Mouse (Mus musculus): ENCODE data around the gene Tjp2. TPM values are rescaled to one million over a fixed set of nuclear protein-coding genes. Genes with fewer than 3 reads are reported as not detected.
"Not testable (repeated sequence)": the region's sequence is repeated elsewhere in the genome, so short reads cannot be mapped to it uniquely, and the experiment has no call there.

The Tjp2 gene
- total RNA-seq, 2 experiments from 2014 or later, result 13.3 to 15.3 TPM

DNA sequence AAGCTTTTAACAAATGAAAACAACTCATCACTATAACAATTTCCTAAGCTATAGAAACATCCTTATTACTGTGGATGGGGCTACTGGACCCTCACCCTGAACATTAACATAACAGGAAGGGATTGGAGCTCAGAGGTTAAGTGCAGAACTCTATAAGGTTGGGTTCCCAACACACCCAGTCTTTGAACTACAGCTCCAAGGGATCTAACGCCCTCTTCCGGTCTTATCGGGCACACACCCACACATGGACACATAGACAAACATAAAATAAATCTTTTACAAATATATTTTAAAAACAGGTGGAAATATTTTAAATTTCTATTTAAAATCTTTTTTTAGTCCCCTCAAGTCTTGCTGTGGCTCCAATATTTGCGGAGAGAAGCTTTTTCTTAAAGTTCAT lies 3.4 kb downstream of the Tjp2 start:
- no peak for DNase-seq

DNA sequence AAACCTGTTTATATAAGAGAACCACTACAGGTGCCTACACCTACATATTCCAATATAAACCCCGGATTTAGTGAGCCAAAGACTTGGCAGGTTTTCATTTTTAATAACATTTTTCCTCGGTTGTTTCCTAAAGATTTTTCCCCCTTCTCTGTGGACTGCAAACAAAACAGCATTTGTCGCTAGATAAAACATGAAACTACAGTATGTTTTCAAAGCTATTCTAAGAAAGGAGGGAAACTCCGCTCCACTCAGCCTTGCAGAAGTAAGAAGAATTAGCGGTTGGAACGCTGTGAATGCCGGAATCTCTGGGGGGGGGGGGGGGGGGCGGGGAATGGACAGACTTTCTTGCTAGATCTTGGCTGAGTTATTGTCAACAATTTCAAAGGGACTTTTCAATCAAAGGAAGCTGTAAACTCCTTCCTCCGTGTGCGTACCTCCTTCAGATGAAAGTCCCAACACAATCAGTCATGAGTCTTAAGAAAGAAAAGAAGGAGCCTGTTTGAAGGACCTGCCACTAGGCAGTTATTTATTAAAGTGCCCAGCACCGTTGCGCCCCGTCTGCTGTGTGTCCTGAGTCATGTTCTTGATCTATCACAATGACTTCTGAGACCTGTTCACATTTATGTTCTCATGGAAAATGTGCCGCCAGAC lies 3.9 kb downstream of the Tjp2 start:
- DNase-seq, result peak in 1 of 2 experiments; percentile 22

DNA sequence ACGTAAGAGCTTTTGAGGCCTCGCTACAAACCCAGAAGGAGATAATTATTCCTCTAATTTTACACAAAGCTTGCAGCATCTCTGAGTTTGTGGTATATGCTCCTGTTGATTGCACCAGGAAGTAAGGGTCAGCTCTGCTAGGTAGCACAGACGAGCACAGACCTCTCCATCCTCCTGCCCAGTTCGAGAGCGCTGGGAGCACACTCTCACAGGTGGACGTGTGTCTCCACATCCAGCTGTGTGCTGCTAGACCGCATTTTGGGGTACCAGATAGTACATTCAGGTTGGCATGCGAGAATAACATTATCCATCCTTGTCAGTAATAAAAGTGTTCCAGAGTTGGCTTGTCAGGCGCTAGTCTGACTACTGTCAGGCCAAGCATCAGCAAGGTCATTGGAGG lies 5.8 kb downstream of the Tjp2 start:
- DNase-seq, result no peak

DNA sequence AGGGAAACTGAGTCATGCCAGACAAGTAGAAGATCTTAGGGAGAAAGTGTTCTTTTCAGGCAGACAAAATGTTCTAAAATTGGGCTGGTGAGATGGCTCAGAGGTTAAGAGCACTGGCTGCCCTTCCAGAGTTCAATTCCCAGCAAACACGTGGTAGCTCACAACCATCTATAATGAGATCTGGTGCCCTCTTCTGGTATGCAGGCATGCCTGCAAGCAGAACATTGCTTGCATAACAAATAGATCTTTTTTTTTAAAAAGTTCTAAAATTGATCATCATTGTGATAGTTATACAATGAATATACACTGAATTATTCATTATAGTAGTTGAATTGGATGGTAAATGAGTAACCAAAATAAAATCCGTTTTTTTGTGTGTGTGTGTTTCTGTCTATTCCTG lies 6.5 kb downstream of the Tjp2 start:
- DNase-seq, result no peak

DNA sequence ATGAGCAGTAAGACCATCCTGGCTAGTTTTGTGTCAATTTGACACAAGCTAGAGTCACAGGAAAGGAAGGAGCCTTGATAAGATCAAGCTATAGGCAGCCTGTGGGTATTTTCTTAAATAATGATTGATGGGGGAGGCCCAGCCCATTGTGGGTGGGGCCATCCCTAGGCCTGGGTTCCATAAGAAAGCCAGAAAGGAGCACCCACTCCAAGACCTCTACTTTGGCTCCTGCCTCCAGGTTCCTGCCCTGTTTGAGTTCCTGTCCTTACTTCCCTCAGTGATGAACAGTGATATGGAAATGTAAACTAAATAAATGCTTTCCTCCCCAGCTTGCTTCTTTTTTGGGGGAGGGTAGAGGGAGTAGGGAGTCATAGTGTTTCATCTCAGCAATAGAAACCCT lies 7.0 kb downstream of the Tjp2 start:
- DNase-seq, result no peak

DNA sequence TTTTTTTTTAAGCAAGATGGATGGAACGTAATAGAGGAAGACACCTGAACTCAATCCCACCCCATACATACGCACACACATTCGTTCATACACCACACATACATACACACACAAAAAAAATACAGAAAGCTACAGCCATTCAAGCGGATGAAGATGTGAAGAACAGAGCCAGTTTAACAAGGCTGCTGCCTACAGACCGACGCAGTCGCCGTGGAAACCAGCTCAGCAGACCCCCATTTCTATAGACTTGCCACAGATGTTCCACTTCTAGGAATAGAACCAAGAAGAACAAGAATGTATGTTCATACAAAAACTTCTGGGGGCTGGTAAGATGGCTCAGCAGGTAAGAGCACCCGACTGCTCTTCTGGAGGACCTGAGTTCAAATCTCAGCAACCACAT lies 8.1 kb downstream of the Tjp2 start:
- no peak for DNase-seq

DNA sequence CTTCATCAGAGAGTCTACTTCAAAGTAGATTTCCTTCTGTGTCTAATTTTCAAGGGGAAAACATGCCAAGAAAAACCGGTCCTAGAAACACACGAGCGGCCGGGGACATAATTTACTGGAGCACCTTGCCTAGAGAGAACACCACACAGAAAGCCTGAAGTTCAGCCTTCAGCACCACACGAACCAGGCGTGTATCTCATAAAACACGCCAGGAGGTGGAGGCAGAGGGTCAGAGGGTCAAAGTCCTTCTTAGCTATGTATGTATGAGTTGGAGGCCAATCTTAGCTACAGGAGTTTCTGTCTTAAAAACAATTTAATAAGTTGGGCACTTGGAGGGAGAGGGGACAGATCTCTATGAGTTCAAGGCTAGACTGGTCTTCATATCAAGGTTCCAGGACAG lies 9.9 kb downstream of the Tjp2 start:
- DNase-seq, result no peak

DNA sequence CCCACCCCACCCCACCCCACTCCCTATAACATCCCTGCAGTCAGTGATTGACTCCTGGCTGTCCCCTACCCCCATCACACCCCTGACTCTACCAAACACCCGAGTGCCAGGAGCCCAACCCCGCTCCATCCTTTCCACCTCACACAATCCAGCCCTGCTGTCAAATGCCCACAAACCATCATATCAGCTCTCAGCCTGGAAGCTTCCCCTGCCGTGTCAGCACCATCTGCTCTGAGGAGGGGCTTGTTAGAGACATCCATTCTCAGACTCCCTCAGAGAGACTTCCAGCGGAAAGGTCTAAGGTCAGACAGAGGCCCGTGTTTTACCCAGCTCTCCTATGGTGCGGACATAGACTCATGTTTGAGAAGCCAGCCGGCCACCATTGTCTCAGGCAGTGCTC lies 11.5 kb downstream of the Tjp2 start:
- no peak for DNase-seq

DNA sequence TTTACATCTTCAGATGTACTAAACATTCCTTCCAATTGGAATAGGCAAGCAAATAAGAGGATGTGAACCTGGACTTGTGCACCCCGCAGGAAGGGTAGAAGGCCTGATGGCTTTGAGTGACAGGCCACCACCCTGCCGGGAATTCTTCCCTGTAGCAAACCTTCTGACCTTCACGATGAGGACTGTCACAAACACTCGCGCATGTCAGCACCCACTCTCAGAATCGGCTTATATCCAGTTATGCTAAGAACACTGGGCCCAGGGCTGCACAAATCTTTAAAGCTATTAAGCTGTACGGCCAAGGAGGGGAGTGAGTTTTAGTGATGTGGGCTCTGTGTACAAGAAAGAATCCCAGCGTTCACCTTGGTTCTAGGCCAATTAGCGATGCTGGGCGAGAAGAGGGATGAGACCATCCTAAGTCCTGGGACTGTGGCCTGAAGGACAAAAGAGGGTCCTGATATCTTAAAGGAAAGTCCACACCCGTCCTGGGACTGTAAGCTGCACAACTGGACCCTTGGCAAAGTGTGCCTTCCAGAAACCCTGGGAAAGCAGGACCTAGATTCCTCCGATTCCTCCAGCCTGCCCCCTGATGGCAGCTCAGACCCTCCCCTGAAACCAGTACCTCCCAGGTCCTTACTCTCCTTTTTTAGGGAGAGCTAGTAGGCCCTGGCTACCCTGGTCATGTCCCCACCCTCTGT lies 12.1 kb downstream of the Tjp2 start:
- peak; percentile 51 to 55 for DNase-seq

DNA sequence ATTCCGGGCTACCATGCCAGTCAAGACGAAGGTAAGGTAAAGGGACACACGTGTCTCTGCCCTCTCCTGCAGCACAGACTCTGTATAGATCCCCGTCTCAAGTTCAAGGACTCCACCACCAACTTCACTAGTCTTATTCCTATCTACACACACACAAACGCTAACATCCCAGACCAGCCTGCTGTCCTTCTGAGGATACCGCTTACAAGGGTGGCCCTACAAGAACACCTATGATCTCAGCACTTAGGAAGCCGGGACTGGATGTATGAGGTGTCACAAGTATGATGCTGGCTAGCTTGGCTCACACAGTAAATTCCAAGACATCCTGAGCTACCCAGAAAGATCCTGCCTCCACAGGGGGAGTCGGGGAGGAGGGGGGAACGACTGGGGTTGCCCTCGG lies 13.7 kb downstream of the Tjp2 start:
- DNase-seq, result no peak

DNA sequence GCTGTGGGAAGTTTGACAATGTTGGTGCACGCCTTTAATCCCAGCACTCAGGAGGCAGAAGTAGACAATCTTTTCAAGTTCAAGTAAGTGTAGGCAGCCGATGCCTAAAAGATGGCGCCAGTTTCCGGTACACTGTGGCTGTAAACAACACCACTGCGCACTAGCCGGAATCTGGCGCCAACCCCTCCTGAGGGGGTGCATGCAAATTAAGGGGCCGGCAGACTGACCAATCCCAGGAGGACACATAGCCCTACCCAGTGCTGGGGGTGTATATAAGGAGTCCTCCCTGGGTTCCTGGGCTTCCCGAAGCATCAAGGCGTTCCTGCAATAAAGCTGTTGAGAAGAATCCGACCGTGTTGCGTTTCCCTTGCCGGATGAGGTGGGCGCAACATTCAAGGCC lies 15.3 kb downstream of the Tjp2 start:
- no peak for DNase-seq

DNA sequence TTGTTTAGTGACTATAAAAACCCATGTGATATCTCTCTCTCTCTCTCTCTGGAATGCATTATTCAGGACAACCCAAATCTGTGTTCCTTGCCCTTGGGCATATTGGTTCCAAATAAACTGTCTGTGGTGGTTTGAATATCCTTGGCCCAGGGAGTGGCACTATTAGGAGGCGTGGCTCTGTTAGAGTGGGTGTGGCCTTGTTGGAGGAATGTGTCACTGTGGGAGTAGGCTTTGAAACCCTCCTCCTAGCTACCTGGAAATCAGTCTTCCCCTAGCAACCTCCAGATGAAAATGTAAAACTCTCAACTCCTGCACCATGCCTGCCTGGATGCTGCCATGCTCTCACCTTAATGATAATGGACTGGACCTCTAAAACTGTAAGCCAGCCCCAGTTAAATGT lies 16.9 kb downstream of the Tjp2 start:
- no peak for DNase-seq

DNA sequence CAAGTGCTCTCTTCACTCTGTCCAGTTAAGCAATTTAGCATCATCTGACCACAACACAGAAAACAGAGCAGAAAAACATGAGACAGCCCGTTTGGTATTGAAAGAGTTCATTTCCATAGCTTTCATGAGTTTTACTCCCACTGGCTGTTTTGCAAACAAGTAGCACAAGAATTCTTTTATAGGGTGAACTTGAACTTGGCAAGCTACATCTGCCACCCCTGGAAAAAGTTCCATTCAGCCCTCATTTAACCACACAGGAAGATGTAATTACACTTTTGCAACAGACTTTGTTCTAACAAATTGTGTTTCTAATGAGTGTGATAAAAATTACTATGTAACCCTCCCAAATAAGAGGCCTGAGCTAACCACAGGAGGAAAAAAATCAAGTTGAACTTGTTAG lies 19.8 kb downstream of the Tjp2 start:
- DNase-seq, result no peak

DNA sequence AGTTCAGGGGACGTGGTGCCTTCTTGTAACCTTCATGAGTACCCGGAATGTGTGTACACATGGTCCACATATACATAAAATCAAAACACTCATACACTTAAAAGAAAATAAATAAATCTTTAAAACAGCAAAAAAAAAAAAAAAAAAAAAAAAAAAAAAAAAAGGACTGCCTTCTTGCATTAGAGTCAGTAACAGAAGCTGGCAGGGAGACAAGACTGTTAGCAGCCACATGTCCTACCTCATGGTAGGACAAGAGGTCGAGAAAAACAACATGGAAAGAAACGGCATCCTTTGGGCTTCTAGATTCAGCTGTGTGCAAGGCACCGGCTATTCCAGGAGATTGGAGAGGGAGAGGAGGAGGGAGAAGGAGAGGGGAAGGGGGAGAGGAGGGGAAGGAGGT lies 23.0 kb downstream of the Tjp2 start:
- DNase-seq, result no peak

DNA sequence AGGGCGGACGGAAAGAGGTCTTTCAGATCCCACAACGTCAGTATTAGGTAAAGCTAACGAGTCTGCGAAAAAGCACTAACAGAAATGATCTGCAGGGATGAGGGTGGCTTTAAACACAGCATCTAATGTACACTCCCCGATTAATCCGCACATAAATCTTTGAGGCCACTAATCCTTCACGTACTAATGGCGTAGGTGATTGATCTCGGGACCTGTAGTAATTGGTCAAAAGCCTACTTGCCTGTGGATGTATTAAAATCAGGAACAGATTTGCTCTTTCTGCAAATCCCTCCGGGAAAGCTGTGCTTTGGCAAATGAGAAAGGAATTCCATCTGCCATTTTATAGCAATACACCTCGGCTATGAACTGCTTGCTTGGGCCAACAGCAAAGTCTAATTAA lies 24.3 kb downstream of the Tjp2 start:
- no peak for DNase-seq

DNA sequence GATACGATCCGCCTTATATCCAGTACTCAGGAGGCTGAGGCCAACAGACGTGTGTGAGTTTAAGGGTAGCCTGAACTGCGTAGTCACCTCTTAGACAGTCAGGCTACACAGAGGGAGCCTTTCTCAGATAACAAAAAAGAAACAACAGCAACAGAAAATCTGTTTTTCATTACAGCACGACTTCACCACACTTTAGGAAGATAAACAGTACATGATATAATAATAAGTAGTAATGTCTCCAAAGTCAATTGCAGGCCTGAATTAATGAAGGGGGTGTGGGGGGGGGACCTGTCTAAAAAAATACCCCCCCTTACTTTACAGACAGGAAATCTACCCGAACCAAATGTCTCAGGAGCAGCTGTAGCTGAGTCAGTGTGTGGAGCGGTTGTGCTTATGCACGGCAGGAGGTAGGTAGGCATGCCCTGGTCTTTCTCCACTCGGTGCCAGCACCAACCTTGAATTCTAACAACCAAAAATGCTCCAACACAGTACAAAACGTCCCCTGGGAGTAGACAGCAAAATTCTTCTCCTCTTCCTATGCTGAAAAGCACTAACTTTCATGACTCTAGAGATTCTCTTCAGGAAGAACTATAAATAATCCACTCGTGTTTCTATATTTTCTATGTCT lies 26.0 kb downstream of the Tjp2 start:
- no peak for DNase-seq

DNA sequence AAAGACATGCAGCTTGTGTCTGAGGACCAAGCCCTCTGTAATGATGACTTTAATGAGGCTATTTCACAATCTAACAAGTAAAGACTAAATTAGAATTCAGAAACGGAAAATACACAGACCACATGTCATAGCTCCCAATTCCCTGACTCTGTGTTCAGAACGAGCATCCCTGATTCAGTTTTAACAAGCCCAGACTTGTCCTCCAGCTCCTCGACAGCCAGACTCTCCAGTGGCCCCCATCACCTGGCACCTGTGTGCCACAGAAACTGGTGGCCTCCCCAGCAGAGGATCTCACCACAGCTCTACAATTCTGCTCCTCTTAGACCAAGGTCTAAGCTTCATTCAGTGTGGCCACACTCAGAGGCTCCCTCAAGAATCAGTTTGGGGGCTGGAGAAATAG lies 27.5 kb downstream of the Tjp2 start:
- DNase-seq, result no peak

DNA sequence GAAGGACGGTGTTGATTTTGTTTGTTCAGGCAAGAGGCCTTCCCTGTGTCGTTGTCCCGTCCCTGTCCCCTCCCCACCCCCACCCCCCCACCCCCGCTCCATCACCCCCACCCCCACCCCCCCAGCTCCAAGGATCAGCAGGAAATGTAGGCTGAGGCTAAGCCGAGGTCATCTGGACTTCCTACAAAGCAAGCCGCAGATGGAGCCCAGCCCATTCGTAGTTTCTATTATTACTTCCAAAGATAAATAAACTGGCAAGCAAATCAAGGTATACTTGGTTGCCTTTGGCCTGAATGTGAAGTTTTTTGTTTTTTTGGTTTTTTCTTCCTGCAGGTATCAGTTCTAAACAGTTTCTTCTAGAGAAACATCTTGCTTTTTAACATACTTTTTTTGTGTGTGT lies 29.6 kb downstream of the Tjp2 start:
- peak in 1 of 2 experiments; percentile 56 for DNase-seq

DNA sequence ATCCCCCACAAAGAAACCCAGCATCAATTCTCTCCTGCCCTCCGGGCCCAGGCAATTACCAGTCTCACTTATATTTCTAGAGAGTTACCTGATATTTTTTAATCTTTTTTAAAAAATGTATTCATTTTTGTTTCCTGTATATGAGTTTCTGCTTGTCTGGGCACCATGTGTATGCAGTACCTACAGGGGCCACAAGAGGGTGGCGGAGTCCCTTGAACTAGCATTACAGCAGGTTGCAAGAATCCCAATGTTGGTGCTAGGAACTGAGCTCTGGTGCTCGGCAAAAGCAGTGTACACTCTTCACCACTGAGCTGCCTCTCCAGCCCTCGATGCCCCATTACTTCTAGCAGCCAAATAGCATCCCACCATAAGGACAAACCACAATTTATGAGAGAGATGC lies 30.6 kb downstream of the Tjp2 start:
- no peak for DNase-seq

DNA sequence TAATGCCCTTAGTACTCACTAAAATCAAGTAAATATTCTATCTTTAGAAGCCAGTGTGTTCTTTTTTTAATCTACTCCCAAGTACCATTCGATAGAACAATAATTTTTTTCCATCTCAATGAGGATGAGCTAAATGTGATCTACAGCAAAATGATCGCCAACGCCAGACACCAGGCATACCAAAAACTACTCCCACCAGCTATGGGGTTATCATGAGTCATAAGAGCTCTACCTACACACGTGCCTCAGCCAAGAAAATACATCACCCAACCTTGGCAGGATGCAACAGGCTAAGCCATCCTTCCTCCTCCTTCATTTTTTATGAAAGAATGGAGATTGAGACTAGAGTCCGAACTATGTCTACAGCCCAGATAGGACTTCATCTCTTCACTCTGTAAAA lies 31.9 kb downstream of the Tjp2 start:
- DNase-seq, result no peak

DNA sequence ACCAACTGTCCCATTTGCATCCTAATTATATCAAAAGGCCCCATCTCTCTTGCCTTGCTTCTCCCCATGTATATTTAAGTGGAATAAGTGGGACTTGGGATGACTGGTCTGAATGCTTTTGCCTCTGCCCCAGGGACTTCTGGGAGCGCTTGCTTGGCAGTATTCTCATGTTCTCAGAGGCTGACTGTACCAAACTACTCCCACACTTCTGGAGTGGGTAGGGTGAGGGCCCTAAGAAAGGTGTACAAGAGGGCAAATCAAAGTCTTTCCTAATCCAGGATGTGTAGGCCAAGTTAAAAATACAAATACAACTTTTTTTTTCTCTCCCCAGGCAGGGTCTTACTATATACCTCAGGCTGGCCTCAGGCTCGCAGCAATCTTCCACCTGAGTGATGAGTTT lies 37.0 kb downstream of the Tjp2 start:
- no peak for DNase-seq

DNA sequence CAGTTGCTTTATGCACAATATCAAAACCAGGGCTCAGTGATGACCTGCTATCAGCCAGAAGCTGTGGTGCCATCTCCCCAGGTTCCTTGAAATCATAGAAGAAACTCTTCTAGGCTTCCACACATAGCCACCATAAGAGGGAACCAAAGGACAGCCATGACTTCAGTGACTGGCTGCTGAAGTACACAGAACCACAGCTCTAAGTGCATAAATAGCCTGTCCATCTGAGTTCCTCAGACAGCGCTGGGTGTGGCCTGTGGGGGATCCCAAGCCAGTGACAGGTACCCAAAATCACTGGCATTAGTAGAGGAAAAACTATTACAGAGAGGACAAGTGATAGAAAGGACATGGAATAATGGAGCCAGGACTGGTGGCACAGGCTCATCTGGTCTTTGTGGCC lies 37.5 kb downstream of the Tjp2 start:
- DNase-seq, result not testable (repeated sequence)

DNA sequence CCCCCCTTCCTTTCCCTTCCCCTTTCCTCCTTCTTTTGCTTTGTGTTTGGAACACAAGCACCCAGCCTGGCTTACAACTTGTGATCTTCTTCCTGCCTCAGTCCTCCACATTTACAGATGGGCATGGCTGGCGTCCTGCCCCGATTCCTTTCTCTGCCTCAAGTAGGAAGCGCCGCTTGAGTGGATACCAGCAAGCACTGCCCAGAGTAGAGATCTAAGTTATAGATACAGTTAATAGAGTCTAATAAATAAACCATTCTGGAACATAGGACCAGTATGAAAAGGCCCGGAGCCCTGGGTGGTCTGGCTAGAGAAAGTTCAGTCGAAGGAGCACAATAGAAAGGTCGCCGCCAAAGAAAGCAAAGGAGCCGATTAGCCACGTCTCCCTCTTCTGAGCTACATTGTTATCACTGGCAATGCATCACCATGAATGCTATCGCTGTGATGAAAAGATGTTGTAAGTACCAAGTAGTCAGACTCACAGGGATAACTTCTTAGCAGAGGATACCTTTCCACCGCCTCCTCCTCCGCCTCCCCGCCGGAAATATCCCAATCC lies 41.1 kb downstream of the Tjp2 start:
- DNase-seq, result no peak

DNA sequence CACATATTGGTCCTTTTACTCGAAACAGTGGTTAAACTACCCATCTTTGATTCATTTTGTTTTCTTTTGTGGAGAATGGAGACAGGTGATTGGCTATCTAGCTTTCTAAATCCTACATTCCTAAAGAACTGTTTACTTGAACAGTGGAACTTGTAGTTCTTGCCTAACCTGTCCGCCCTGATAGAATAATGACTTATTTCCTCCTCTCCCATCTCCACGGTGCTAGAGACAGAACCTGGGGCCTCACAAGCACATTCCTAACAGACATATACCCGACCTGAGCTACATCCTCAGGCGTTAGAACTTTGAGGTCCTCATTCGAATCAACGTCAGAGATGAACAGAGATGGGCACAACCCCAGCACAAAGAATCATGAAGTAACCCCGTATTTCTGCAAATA lies 44.4 kb downstream of the Tjp2 start:
- no peak for DNase-seq
